Mouse (Mus musculus): ENCODE data around the gene Nfkbia. TPM values are rescaled to one million over a fixed set of nuclear protein-coding genes. Genes with fewer than 3 reads are reported as not detected.
A peak's percentile ranks its signal among the peaks of the same experiment; 100 is the strongest.

Nfkbia gene
- polyA plus RNA-seq, 1 experiment from 2014 or later, result 116 TPM

- Histone ChIP-seq H3K27me3 (no peaks in the 10 kb centered on the region), H3K9me3 (no peaks in the 10 kb centered on the region), H3K9ac (peak overlapping the region; percentile 0; the same call in 1 of the 2 replicates), H3K4me2 (peak overlapping the region; percentile 13), H3K27ac (peak overlapping the region; percentile 94), H3K4me1 (peaks cover 49% of the 10 kb centered on the region), H3K36me3 (no peaks in the 10 kb centered on the region), H3K4me3 (no peak overlapping the region)
- WGBS, result 10% methylated on average over 13 of the region's 13 CpGs
- ATAC-seq (ENCODE audit: borderline replicate concordance, extremely low read depth, low FRiP score, low TSS enrichment), result peak; percentile 79
Measured at GRCm38 (mm10) chr12:55446746-55447395, 45.6 kb downstream of the Nfkbia start.

- no peak for ATAC-seq (ENCODE audit: borderline replicate concordance, extremely low read depth, low FRiP score, low TSS enrichment)
- Histone ChIP-seq H3K27ac (peak overlapping the region; percentile 94), H3K9me3 (no peaks in the 10 kb centered on the region), H3K9ac (no peak overlapping the region), H3K4me3 (no peak overlapping the region), H3K4me2 (0 out of 2 replicates have a peak overlapping the region, but pooled peaks have one; percentile 13), H3K36me3 (no peaks in the 10 kb centered on the region), H3K4me1 (peaks cover 49% of the 10 kb centered on the region), H3K27me3 (no peaks in the 10 kb centered on the region)
- WGBS, result 72% methylated on average over 4 of the region's 4 CpGs
Measured at GRCm38 (mm10) chr12:55446366-55446745, 46.1 kb downstream of the Nfkbia start.

GRCm38 (mm10) chr12:55445583-55445982, 46.9 kb downstream of the Nfkbia start:
- Histone ChIP-seq H3K4me2 (no peak overlapping the region), H3K4me1 (peaks cover 47% of the 10 kb centered on the region), H3K27ac (peak overlapping the region; percentile 94), H3K4me3 (no peak overlapping the region), H3K9me3 (no peaks in the 10 kb centered on the region), H3K36me3 (no peaks in the 10 kb centered on the region), H3K9ac (no peak overlapping the region), H3K27me3 (no peaks in the 10 kb centered on the region)
- ATAC-seq (ENCODE audit: borderline replicate concordance, extremely low read depth, low FRiP score, low TSS enrichment), result no peak
- WGBS, result 66% methylated on average over 4 of the region's 4 CpGs

GRCm38 (mm10) chr12:55444031-55444451, 48.4 kb downstream of the Nfkbia start:
- no peak overlapping the region for H3K4me3 ChIP-seq
- H3K9ac ChIP-seq, result no peak overlapping the region
- H3K27me3 ChIP-seq, result no peaks in the 10 kb centered on the region
- 66% methylated on average over 4 of the region's 4 CpGs for WGBS
- H3K27ac ChIP-seq, result peak overlapping the region; percentile 79
- H3K9me3 ChIP-seq, result no peaks in the 10 kb centered on the region
- H3K36me3 ChIP-seq, result no peaks in the 10 kb centered on the region
- no peak overlapping the region for H3K4me2 ChIP-seq
- peaks cover 40% of the 10 kb centered on the region for H3K4me1 ChIP-seq
- no peak for ATAC-seq (ENCODE audit: borderline replicate concordance, extremely low read depth, low FRiP score, low TSS enrichment)

DNA sequence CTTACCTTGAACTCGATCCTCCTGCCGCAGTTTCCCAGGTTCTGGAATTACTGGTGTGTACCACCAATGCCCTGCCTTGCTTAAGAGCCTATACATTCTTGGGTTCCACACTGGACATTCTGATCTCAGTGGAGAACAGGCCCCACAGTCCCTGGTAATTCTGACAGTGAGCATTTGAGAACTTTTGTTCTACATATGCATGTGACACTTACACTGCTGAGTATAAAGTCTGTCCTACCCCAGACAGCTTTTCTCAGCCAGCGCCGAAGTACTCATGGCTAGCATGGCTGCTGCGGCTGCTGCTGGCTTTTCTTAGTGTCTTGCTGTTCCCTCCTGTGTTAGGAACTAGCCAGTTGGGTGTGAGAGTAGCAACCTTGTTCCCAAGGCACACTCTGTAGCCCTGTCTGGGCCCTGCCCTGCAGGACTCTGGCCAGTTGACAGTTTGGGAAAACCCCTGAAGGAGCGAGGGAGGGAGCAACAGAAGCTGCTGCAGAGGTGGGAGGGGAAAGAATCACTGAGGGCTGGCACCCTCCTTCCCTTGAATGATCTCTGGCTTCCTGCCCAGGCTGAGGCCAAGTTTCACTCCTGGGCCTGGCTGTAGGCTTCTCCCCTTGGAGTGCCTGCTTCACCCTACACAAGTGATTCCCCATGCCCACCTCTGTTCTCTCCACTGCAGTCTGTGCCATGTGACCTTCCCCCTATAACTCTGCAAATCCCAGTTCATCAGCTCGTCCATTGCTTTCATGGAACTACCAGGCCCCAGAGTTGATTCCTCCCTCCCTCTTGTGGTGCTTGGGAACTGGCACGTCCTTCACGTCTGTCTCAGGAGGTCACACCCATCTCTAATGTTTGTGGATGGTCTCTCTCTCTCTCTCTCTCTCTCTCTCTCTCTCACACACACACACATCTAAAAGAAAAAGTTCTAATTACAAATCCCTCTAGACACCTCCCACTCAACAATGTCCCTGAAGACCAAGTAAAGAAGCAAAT, 49.3 kb downstream of the Nfkbia start:
- Histone ChIP-seq H3K27ac (peak overlapping the region; percentile 79), H3K4me1 (peaks cover 49% of the 10 kb centered on the region)
- 48% methylated on average over 9 of the region's 9 CpGs for WGBS

DNA sequence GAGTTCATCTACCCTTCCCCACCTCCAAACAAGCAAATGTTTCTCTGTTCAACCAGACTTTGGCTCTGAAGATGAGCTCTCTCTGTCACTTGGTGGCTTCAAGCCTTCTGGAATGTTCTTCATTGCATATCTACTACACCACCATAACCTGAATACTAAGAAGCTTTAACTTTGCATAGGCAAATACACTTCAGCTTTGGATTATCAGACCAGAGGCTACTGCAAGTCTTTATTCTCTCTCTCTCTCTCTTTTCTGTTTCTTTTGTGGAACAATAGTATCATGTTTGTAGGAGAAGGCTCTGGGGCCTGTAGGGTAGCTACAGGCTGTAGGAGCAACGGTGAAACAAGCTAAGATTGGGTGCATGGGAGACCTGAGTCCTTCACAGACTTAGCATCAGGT, 50.2 kb downstream of the Nfkbia start:
- H3K4me2 ChIP-seq, result no peak overlapping the region
- peaks cover 48% of the 10 kb centered on the region for H3K4me1 ChIP-seq
- no peaks in the 10 kb centered on the region for H3K9me3 ChIP-seq
- WGBS, result 91% methylated on average over 1 of the region's 1 CpGs
- no peaks in the 10 kb centered on the region for H3K36me3 ChIP-seq
- no peak overlapping the region for H3K4me3 ChIP-seq
- no peak for ATAC-seq (ENCODE audit: borderline replicate concordance, extremely low read depth, low FRiP score, low TSS enrichment)
- H3K9ac ChIP-seq, result no peak overlapping the region
- H3K27ac ChIP-seq, result peak overlapping the region; percentile 79; the same call in 1 of the 2 replicates
- no peaks in the 10 kb centered on the region for H3K27me3 ChIP-seq

More for the DNA sequence above, 49.3 kb downstream of the Nfkbia start:
- Histone ChIP-seq H3K4me3 (no peak overlapping the region), H3K9ac (0 out of 2 replicates have a peak overlapping the region, but pooled peaks have one; percentile 14), H3K9me3 (no peaks in the 10 kb centered on the region), H3K36me3 (no peaks in the 10 kb centered on the region), H3K4me2 (no peak overlapping the region), H3K27me3 (no peaks in the 10 kb centered on the region)
- ATAC-seq (ENCODE audit: borderline replicate concordance, extremely low read depth, low FRiP score, low TSS enrichment), result peak; percentile 56

DNA sequence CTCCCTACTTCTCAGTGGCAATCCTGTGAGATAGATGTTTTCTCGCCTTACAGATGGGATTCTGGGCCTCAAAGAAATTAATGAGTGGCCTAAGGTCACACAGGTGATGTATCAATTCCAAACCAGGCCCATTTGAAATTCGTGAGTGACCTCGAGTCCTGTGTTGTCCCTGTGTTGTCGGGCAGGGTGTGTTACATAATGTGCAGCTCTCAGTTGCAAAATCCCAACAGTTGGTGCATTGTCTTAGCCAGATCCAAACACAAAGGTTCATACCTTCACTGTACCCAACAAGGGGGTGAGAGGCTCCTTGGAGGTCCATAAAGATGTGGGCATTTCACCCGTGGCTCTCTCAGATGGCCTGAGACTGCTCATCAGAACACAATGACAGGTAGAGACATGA, 52.0 kb downstream of the Nfkbia start:
- Histone ChIP-seq H3K27me3 (no peaks in the 10 kb centered on the region), H3K27ac (no peak overlapping the region), H3K4me3 (no peak overlapping the region), H3K9ac (no peak overlapping the region), H3K9me3 (no peaks in the 10 kb centered on the region), H3K4me2 (no peak overlapping the region), H3K4me1 (peaks cover 37% of the 10 kb centered on the region), H3K36me3 (no peaks in the 10 kb centered on the region)
- 78% methylated on average over 5 of the region's 5 CpGs for WGBS
- no peak for ATAC-seq (ENCODE audit: borderline replicate concordance, extremely low read depth, low FRiP score, low TSS enrichment)

Other genes starting within 250 kb of the Nfkbia start
- gene 1110008L16Rik, start 193.1 kb downstream of the Nfkbia start, polyA plus RNA-seq (2015; fragmentation: Nextera tagmentation; extraction: Ambion mirVana), result 13.9 and 14.7 TPM in 2 replicates
- 11.9 and 12.2 TPM in 2 replicates for gene Ppp2r3c, start 189.6 kb downstream of the Nfkbia start, polyA plus RNA-seq (2015; fragmentation: Nextera tagmentation; extraction: Ambion mirVana)
- 427 and 430 TPM in 2 replicates for gene Psma6, start 108.4 kb downstream of the Nfkbia start, polyA plus RNA-seq (2015; fragmentation: Nextera tagmentation; extraction: Ambion mirVana)
- not detected in 2 replicates for gene Aldoart2, start 72.6 kb upstream of the Nfkbia start, polyA plus RNA-seq (2015; fragmentation: Nextera tagmentation; extraction: Ambion mirVana)
- 0.39 TPM in 1 of 2 replicates, not detected in the other for gene Insm2, start 106.8 kb upstream of the Nfkbia start, polyA plus RNA-seq (2015; fragmentation: Nextera tagmentation; extraction: Ambion mirVana)

All from lung, embryonic 15.5 days (tissue).